Mouse (Mus musculus): Measurements from ENCODE around the gene Catsper3.

DNA sequence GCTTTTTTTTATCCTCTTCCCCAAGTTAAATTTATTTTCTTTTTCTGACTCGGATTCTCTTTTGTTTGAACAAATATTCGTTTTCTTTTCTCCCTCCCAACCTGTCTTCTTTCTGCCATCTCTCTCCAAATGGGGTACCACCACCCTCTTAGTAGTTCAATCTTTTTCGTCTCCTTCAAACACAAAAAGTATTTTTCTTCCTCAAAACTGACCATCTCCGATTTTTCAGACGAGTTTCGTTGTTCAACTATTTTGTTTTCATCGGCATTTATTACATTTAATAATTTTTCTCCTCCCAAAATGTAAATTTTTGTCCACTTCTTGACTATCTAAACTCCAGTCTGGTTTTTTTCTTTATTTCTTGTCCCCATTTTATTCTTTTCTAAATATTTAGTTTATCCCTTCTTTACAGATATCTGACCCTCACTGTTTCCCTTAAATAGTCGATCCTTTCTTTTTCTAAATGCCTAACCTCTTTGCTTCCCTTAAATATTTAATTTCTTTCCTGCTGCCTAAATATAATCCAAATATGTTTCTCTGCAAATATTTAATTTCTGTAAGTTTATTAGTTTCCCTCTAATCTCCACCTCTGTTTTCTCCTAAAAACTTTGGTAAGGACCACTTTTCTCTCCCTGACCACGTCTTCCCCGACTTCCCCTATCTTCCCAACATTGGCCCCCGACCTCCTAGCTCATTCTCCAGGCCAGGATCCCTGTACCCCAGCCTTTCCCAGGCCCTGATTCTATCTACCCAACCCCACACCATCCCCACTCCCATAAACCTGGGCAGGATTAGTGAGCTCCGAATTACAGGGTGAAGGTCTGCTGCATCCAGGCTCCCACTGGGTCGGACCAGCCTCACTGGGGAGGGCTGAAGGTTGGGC lies 42.7 kb downstream of the Catsper3 start:
- TF ChIP-seq FLI1 (IDR thresholded peaks at IDR 0.05; ENCODE audit: low read length) (no peak), GATA1 (IDR thresholded peaks at IDR 0.05; ENCODE audit: borderline replicate concordance, low read length) (no peak)
